Mouse (Mus musculus) hindbrain, embryonic 14.5 days (tissue): ENCODE results near the gene Comp. TPM values are rescaled to one million over a fixed set of nuclear protein-coding genes. Genes with fewer than 3 reads are reported as not detected.
A peak's percentile ranks its signal among the peaks of the same experiment; 100 is the strongest.

Experiments used
- ATAC-seq: fragments of 200-750 bp; cut with Nextera tagmentation; 2 replicates; pipeline ENCODE4 v1.8.0; 2017; ENCODE audit warnings: moderate number of reproducible peaks, mild to moderate bottlenecking, moderate TSS enrichment, moderate library complexity; ENCODE audit not compliant: low FRiP score
- DNase-seq: peaks from one replicate; pipeline ENCODE4 v3.0.0-alpha.2; 2015; ENCODE audit warnings: low spot score
- H3K27ac ChIP-seq: fragments of 300-500 bp; sonication (generic); 2 replicates; pipeline ENCODE4 v1.5.1; 2014; ENCODE audit warnings: mild to moderate bottlenecking, moderate library complexity
- H3K27me3 ChIP-seq: fragments of 300-500 bp; sonication (generic); 2 replicates; pipeline ENCODE4 v1.6.1; 2014; ENCODE audit warnings: mild to moderate bottlenecking, low read length, mixed read lengths; ENCODE audit not compliant: control insufficient read depth, insufficient read depth
- H3K36me3 ChIP-seq: fragments of 300-500 bp; sonication (generic); replicated peaks from 2 replicates; pipeline ENCODE4 v1.6.1; 2014; ENCODE audit not compliant: control insufficient read depth, insufficient read depth
- H3K4me1 ChIP-seq: fragments of 300-500 bp; sonication (generic); replicated peaks from 2 replicates; pipeline ENCODE4 v1.6.1; 2014; ENCODE audit warnings: antibody characterized with exemption, low read length, mixed read lengths; ENCODE audit not compliant: control insufficient read depth, insufficient read depth
- H3K4me2 ChIP-seq: fragments of 300-500 bp; sonication (generic); replicated peaks from 2 replicates; pipeline ENCODE4 v1.6.1; 2014; ENCODE audit warnings: mild to moderate bottlenecking, moderate library complexity
- H3K4me3 ChIP-seq: fragments of 300-500 bp; sonication (generic); replicated peaks from 2 replicates; pipeline ENCODE4 v1.5.1; 2014; ENCODE audit warnings: mild to moderate bottlenecking, low read length
- H3K9ac ChIP-seq: fragments of 300-500 bp; sonication (generic); 2 replicates; pipeline ENCODE4 v1.6.1; 2014
- H3K9me3 ChIP-seq: fragments of 300-500 bp; sonication (generic); 2 replicates; pipeline ENCODE4 v1.6.1; 2016; ENCODE audit warnings: low read length; ENCODE audit not compliant: control insufficient read depth
- WGBS: fragments of 180-500 bp; shearing (Covaris S2); extraction: QIAGEN DNeasy Blood & Tissue Kit; methylation state at CpG from one replicate; pipeline ENCODE4 v1.1.7; 2014; 5-methylcytosine and 5-hydroxymethylcytosine counted together
- polyA plus RNA-seq: library from polyadenylated mRNA; unstranded; fragments of >200 nt; fragmentation: Nextera tagmentation; extraction: Ambion mirVana; gene quantifications from 2 replicates; pipeline ENCODE4 v1.2.1, GENCODE M21; 2014

Comp gene
- polyA plus RNA-seq, 1 experiment from 2014 or later, result 0.27 TPM

DNA sequence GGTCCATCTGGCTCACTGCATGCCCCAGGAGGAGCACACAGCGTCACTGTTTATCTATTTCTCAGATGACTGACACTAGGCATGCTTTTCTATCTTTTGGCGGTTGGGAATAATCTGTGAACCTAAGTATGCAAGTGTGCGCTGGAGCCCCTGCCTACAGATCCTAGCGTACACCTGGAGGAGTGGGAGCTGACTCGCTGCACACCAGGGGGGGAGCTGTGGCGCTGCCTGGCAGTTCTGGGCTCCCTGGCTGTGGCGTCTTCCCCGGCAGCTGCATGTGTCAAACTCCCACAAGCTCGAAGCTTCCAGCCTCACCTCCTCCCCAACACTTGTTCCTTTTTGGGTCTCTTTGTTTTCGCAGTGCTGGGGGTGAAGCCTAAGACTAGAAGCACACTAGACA is 44.6 kb downstream of the Comp start:
- 50% methylated on average over 10 of the region's 10 CpGs for WGBS
- Histone ChIP-seq H3K4me3 (no peak overlapping the region), H3K4me2 (no peak overlapping the region), H3K27me3 (no peaks in the 10 kb centered on the region), H3K4me1 (peaks cover 25% of the 10 kb centered on the region; the same call in 1 of the 2 replicates), H3K9me3 (no peaks in the 10 kb centered on the region), H3K9ac (no peak overlapping the region), H3K36me3 (peaks cover 6% of the 10 kb centered on the region), H3K27ac (no peak overlapping the region)
- no peak for DNase-seq
- ATAC-seq, result no peak

DNA sequence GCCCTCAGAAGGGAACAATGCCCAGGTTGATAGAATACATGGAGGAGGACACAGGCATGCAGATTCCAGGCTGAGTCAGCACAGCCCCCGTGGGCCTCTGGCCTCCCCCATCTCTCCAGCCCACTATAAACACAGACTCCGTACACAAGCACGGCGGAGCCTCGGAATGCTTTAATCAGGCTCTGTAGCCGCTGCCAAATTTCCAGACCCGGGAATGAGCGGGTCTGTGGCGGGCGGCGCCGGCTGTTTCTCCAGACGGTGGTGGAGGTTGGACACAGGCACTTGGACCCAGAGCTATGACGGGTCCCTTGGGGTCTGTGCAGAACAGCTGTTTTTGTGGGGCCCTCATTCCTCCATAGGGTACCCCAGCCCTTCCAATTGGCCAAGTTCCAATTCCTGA is 45.6 kb downstream of the Comp start:
- Histone ChIP-seq H3K9me3 (no peaks in the 10 kb centered on the region), H3K4me2 (no peak overlapping the region), H3K36me3 (peaks cover 4% of the 10 kb centered on the region; the same call in 1 of the 2 replicates), H3K27ac (no peak overlapping the region), H3K4me1 (peaks cover 25% of the 10 kb centered on the region; the same call in 1 of the 2 replicates), H3K9ac (no peak overlapping the region), H3K4me3 (no peak overlapping the region), H3K27me3 (no peaks in the 10 kb centered on the region)
- no peak for DNase-seq
- ATAC-seq, result no peak
- WGBS, result 67% methylated on average over 14 of the region's 14 CpGs

DNA sequence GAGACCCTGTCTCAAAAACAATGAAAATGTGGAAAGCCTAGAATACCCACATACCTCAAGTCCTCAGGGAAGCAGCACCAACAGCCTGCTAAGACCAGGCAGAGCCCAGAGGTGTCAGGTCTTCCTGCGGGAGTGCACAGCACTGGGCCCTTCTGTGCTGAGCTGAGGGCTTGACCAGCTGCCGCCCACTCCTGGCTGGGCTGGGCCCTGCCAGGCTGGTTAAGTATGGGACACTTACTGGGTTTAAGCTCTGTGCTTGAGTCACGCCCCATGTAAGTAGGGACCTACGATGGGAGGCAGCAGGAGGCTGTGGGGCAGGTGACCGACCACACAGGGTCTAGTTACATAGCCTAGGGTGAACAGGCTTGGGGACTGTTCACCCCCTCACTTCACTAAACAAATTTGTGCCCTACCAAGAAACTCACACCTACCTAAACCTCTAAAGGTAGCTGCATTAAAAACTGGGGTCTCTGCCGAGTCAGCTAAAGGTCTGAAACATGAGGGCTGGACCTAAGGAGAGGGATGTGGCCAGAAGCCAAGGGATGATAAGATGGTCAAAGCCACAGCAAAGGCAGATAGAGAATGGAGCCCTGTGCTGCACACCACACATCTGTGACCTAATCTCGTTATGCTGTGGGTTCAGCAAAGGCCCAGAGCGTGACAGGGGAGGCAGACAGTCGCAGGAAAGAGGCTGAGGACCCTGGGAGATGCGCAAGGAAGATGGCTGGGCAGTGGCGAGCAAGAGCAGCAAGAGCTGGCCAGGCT is 46.7 kb downstream of the Comp start:
- Histone ChIP-seq H3K4me1 (peaks cover 25% of the 10 kb centered on the region; the same call in 1 of the 2 replicates), H3K36me3 (no peaks in the 10 kb centered on the region), H3K4me2 (no peak overlapping the region), H3K27ac (peak overlapping the region; percentile 62), H3K4me3 (no peak overlapping the region), H3K27me3 (no peaks in the 10 kb centered on the region), H3K9ac (no peak overlapping the region), H3K9me3 (no peaks in the 10 kb centered on the region)
- ATAC-seq (no peak), DNase-seq (no peak)
- 83% methylated on average over 11 of the region's 11 CpGs for WGBS

DNA sequence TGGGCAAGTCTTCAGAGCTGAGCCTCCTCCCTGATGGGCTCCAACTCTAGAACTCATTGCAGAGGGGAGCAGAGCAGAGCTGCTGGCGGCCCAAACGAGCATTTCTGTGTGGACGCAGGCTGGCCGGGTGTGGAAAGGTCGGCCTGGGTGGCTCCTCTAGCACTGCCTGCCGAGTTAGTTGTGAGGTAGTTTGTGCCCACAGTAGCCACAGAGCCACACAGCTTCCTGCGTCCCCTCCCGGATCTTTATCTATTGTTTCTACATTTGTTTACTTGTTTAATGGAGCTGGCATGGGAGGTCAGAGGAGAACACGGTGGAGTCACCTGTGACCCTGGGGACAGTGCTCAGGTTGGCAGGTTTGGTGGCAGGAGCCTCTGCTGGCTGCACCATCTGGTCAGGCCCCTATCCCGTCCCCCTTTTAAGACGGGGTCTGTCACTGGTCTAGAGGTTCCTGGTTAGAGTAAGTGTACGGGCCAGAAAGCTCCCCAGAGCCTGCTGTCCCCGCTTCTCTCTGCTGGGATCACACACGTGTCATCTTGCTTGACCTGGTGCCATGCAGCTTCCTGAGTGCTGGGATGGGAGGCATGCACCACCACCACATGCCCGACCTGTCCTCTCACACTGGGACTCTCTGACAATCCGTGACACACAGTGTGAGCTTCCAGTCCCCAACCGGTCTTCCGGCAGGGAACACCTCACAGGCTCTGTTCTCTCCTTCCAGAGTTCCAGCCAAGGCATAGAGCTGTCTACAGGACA is 48.2 kb downstream of the Comp start:
- Histone ChIP-seq H3K27ac (no peak overlapping the region), H3K4me2 (no peak overlapping the region), H3K36me3 (no peaks in the 10 kb centered on the region), H3K9ac (no peak overlapping the region), H3K27me3 (no peaks in the 10 kb centered on the region), H3K4me3 (no peak overlapping the region), H3K4me1 (peaks cover 14% of the 10 kb centered on the region; the same call in 1 of the 2 replicates), H3K9me3 (no peaks in the 10 kb centered on the region)
- ATAC-seq, result no peak
- 85% methylated on average over 18 of the region's 18 CpGs for WGBS
- no peak for DNase-seq

DNA sequence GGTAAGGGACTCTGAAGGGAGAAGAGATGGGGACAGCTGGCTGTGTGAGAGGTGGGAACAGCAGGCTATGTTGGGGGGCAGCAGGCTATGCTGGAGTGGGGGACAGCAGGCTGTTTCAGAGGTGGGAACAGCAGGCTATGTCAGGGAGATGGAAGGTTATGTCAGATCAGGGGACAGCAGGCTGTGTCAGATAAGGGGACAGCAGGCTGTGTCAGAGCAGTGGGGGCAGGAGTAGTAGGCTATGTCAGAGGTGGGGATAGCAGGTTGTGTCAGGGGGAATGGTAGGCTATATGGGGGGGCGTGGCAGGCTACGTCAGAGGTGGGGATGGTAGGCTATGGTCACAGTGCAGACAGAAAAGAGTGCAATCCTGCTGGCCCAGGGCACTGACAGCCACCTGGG is 49.4 kb downstream of the Comp start:
- H3K9ac ChIP-seq, result no peak overlapping the region
- no peaks in the 10 kb centered on the region for H3K9me3 ChIP-seq
- no peak overlapping the region for H3K27ac ChIP-seq
- 0 out of 2 replicates have a peak, but pooled peaks cover 2% of the 10 kb centered on the region for H3K4me1 ChIP-seq
- H3K4me3 ChIP-seq, result no peak overlapping the region
- no peak overlapping the region for H3K4me2 ChIP-seq
- DNase-seq (no peak), ATAC-seq (no peak)
- H3K36me3 ChIP-seq, result no peaks in the 10 kb centered on the region
- 80% methylated on average over 2 of the region's 2 CpGs for WGBS
- H3K27me3 ChIP-seq, result no peaks in the 10 kb centered on the region

DNA sequence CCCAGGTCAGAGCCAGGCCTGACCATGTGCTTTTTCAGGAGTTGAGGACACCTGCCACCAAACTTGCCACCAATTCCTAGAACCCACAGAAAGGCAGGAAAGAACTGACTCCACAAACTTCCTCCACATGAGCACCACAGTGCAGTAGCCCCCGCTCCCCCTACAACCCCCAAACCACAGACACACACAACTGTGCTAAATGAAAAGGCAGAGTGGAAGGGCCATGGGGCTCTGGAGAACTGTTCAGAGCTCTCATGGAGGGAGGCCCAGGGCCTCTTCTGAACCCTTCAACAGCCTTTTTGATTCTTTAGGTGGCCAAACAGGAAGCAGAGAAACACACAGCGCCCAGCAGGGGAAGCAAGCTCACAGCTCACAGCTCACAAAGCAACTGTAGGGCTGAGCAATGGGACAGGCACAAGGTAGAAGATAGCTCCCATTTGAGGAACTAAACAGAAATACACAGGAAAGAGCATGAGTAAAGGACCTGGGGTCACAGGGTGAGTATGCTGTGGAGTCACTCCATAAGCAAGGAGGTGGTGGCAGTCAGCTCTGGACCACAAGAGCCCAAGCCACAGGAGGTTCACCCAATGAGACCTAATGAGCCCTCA is 53.0 kb downstream of the Comp start:
- Histone ChIP-seq H3K27ac (no peak overlapping the region), H3K4me2 (no peak overlapping the region), H3K36me3 (no peaks in the 10 kb centered on the region), H3K4me1 (no peaks in the 10 kb centered on the region), H3K9ac (no peak overlapping the region), H3K27me3 (no peaks in the 10 kb centered on the region), H3K4me3 (no peak overlapping the region), H3K9me3 (no peaks in the 10 kb centered on the region)
- ATAC-seq (no peak), DNase-seq (no peak)
- WGBS, result 90% methylated on average over 2 of the region's 2 CpGs

DNA sequence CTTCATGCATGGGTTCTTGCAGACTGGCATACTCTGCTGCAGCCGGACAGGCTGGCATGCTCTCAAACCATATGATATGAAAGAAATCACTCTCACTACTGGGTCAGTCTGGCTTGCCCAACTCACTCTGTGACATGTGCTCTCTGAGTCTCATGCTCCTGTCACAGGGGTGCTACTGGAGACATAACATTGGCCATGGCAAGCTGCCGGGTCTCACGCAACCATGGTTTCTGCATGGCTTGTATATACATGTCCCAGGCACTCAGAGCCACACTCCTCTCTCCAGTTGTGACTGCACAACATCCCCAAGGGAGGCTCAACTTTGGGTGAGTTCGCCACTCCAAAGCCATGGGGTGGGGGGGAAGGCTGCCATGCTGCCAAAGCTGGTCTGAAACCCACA is 57.9 kb downstream of the Comp start:
- ATAC-seq (no peak), DNase-seq (no peak)
- no peaks in the 10 kb centered on the region for H3K36me3 ChIP-seq
- H3K4me3 ChIP-seq, result no peak overlapping the region
- no peaks in the 10 kb centered on the region for H3K4me1 ChIP-seq
- no peaks in the 10 kb centered on the region for H3K27me3 ChIP-seq
- 94% methylated on average over 4 of the region's 4 CpGs for WGBS
- H3K27ac ChIP-seq, result no peak overlapping the region
- no peaks in the 10 kb centered on the region for H3K9me3 ChIP-seq
- H3K9ac ChIP-seq, result no peak overlapping the region
- no peak overlapping the region for H3K4me2 ChIP-seq
